Mouse (Mus musculus): ENCODE measurements at regions not wholly inside any gene's neighbourhood (a gene's known extent, or its start where the extent isn't known, plus 50 kb on each side); places are given as distances from the start of the nearest gene placed in this dataset.
"Not testable (repeated sequence)": the region's sequence is repeated elsewhere in the genome, so short reads cannot be mapped to it uniquely, and the experiment has no call there.

GRCm38 (mm10) chr10:23733679-23734078 is 53.4 kb downstream of the Rps12 start:
- no peak overlapping the region for H3K4me3 ChIP-seq (ENCODE audit: insufficient read depth, low read length)
- H3K27ac ChIP-seq (ENCODE audit: insufficient read depth, low read length) = no peak overlapping the region
- no peaks in the 10 kb centered on the region for H3K4me1 ChIP-seq (ENCODE audit: control insufficient read depth, insufficient read depth, low read length)
- TF ChIP-seq POLR2A (IDR thresholded peaks at IDR 0.05; ENCODE audit: low read depth, low read length) = no peak
- TF ChIP-seq CTCF (IDR thresholded peaks at IDR 0.05; ENCODE audit: borderline replicate concordance, insufficient read depth, low read length) = no peak

- H3K27ac ChIP-seq (ENCODE audit: insufficient read depth, low read length); H3K4me1 ChIP-seq (ENCODE audit: control insufficient read depth, insufficient read depth, low read length); H3K4me3 ChIP-seq (ENCODE audit: insufficient read depth, low read length): not testable (repeated sequence)
Measured at GRCm38 (mm10) chr10:23725960-23726714, 60.9 kb downstream of the Rps12 start.

GRCm38 (mm10) chr10:23718124-23718523 is 69.0 kb downstream of the Rps12 start:
- no peak for TF ChIP-seq POLR2A (IDR thresholded peaks at IDR 0.05; ENCODE audit: low read depth, low read length)
- TF ChIP-seq CTCF (IDR thresholded peaks at IDR 0.05; ENCODE audit: borderline replicate concordance, insufficient read depth, low read length) = no peak
- no peak overlapping the region for H3K27ac ChIP-seq (ENCODE audit: insufficient read depth, low read length)
- no peaks in the 10 kb centered on the region for H3K4me1 ChIP-seq (ENCODE audit: control insufficient read depth, insufficient read depth, low read length)
- H3K4me3 ChIP-seq (ENCODE audit: insufficient read depth, low read length) = no peak overlapping the region

- Histone ChIP-seq H3K27ac (ENCODE audit: insufficient read depth, low read length) (no peak overlapping the region), H3K4me3 (ENCODE audit: insufficient read depth, low read length) (no peak overlapping the region), H3K4me1 (ENCODE audit: control insufficient read depth, insufficient read depth, low read length) (no peaks in the 10 kb centered on the region)
- TF ChIP-seq POLR2A (IDR thresholded peaks at IDR 0.05; ENCODE audit: low read depth, low read length) (no peak), CTCF (IDR thresholded peaks at IDR 0.05; ENCODE audit: borderline replicate concordance, insufficient read depth, low read length) (no peak)
Measured at GRCm38 (mm10) chr10:23715511-23715910, 71.6 kb downstream of the Rps12 start.

GRCm38 (mm10) chr10:23715101-23715500 is 72.0 kb downstream of the Rps12 start:
- no peak overlapping the region for H3K27ac ChIP-seq (ENCODE audit: insufficient read depth, low read length)
- no peak for TF ChIP-seq POLR2A (IDR thresholded peaks at IDR 0.05; ENCODE audit: low read depth, low read length)
- TF ChIP-seq CTCF (IDR thresholded peaks at IDR 0.05; ENCODE audit: borderline replicate concordance, insufficient read depth, low read length) = no peak
- H3K4me3 ChIP-seq (ENCODE audit: insufficient read depth, low read length) = no peak overlapping the region
- no peaks in the 10 kb centered on the region for H3K4me1 ChIP-seq (ENCODE audit: control insufficient read depth, insufficient read depth, low read length)

- no peaks in the 10 kb centered on the region for H3K4me1 ChIP-seq (ENCODE audit: control insufficient read depth, insufficient read depth, low read length)
- H3K4me3 ChIP-seq (ENCODE audit: insufficient read depth, low read length) = no peak overlapping the region
- no peak overlapping the region for H3K27ac ChIP-seq (ENCODE audit: insufficient read depth, low read length)
- TF ChIP-seq POLR2A (IDR thresholded peaks at IDR 0.05; ENCODE audit: low read depth, low read length) (no peak), CTCF (IDR thresholded peaks at IDR 0.05; ENCODE audit: borderline replicate concordance, insufficient read depth, low read length) (no peak)
Measured at GRCm38 (mm10) chr10:23712691-23713378, 74.2 kb downstream of the Rps12 start.

GRCm38 (mm10) chr10:23711416-23712171 is 75.5 kb downstream of the Rps12 start:
- TF ChIP-seq CTCF (IDR thresholded peaks at IDR 0.05; ENCODE audit: borderline replicate concordance, insufficient read depth, low read length) = no peak
- no peak for TF ChIP-seq POLR2A (IDR thresholded peaks at IDR 0.05; ENCODE audit: low read depth, low read length)
- Histone ChIP-seq H3K4me1 (ENCODE audit: control insufficient read depth, insufficient read depth, low read length) (no peaks in the 10 kb centered on the region), H3K27ac (ENCODE audit: insufficient read depth, low read length) (no peak overlapping the region; the same call in 1 of the 2 replicates), H3K4me3 (ENCODE audit: insufficient read depth, low read length) (no peak overlapping the region)

GRCm38 (mm10) chr10:23710999-23711398 is 76.1 kb downstream of the Rps12 start:
- TF ChIP-seq POLR2A (IDR thresholded peaks at IDR 0.05; ENCODE audit: low read depth, low read length) (no peak), CTCF (IDR thresholded peaks at IDR 0.05; ENCODE audit: borderline replicate concordance, insufficient read depth, low read length) (no peak)
- H3K4me1 ChIP-seq (ENCODE audit: control insufficient read depth, insufficient read depth, low read length) = no peaks in the 10 kb centered on the region
- no peak overlapping the region for H3K4me3 ChIP-seq (ENCODE audit: insufficient read depth, low read length)
- H3K27ac ChIP-seq (ENCODE audit: insufficient read depth, low read length) = no peak overlapping the region; the same call in 1 of the 2 replicates

GRCm38 (mm10) chr10:23708261-23708660 is 78.8 kb downstream of the Rps12 start:
- Histone ChIP-seq H3K4me1 (ENCODE audit: control insufficient read depth, insufficient read depth, low read length) (no peaks in the 10 kb centered on the region), H3K4me3 (ENCODE audit: insufficient read depth, low read length) (no peak overlapping the region), H3K27ac (ENCODE audit: insufficient read depth, low read length) (no peak overlapping the region)
- no peak for TF ChIP-seq CTCF (IDR thresholded peaks at IDR 0.05; ENCODE audit: borderline replicate concordance, insufficient read depth, low read length)
- no peak for TF ChIP-seq POLR2A (IDR thresholded peaks at IDR 0.05; ENCODE audit: low read depth, low read length)

GRCm38 (mm10) chr10:23707141-23707540 is 79.9 kb downstream of the Rps12 start:
- Histone ChIP-seq H3K4me1 (ENCODE audit: control insufficient read depth, insufficient read depth, low read length) (no peaks in the 10 kb centered on the region), H3K27ac (ENCODE audit: insufficient read depth, low read length) (no peak overlapping the region)
- no peak for TF ChIP-seq CTCF (IDR thresholded peaks at IDR 0.05; ENCODE audit: borderline replicate concordance, insufficient read depth, low read length)
- no peak for TF ChIP-seq POLR2A (IDR thresholded peaks at IDR 0.05; ENCODE audit: low read depth, low read length)

More at GRCm38 (mm10) chr10:23707141-23707540, 79.9 kb downstream of the Rps12 start:
- no peak overlapping the region for H3K4me3 ChIP-seq (ENCODE audit: insufficient read depth, low read length)

Data from embryonic fibroblast, embryonic 13.5 days (primary cell).